Mouse (Mus musculus): Measurements from ENCODE around the gene Plvap.
A peak's percentile ranks its signal among the peaks of the same experiment; 100 is the strongest.

Gene Plvap

GRCm38 (mm10) chr8:71467201-71467600, 44.4 kb downstream of the Plvap start:
- DNase-seq (ENCODE audit: low read depth, low spot score): no peak

GRCm38 (mm10) chr8:71466198-71466597, 45.4 kb downstream of the Plvap start:
- DNase-seq (ENCODE audit: low read depth, low spot score): no peak

DNA sequence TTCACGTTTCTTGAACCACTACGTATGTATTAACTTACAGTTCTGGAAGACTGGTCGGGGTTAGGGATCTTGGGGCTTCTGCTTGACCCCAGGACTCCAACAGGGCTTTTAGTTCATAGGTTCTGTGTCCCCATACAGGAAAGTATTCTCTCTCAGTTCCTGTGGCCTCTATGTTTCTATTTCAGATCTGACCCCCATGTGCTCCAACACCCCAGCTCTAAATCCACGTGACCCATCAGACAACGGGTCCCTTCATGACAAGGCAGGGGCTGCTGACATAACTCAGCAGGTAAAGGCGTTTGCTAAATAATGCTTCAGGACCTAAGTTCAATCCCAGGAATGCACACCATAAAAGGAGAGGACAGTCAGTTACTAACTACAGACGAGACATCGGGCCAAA, 45.8 kb downstream of the Plvap start:
- DNase-seq (ENCODE audit: low read depth, low spot score): no peak

DNA sequence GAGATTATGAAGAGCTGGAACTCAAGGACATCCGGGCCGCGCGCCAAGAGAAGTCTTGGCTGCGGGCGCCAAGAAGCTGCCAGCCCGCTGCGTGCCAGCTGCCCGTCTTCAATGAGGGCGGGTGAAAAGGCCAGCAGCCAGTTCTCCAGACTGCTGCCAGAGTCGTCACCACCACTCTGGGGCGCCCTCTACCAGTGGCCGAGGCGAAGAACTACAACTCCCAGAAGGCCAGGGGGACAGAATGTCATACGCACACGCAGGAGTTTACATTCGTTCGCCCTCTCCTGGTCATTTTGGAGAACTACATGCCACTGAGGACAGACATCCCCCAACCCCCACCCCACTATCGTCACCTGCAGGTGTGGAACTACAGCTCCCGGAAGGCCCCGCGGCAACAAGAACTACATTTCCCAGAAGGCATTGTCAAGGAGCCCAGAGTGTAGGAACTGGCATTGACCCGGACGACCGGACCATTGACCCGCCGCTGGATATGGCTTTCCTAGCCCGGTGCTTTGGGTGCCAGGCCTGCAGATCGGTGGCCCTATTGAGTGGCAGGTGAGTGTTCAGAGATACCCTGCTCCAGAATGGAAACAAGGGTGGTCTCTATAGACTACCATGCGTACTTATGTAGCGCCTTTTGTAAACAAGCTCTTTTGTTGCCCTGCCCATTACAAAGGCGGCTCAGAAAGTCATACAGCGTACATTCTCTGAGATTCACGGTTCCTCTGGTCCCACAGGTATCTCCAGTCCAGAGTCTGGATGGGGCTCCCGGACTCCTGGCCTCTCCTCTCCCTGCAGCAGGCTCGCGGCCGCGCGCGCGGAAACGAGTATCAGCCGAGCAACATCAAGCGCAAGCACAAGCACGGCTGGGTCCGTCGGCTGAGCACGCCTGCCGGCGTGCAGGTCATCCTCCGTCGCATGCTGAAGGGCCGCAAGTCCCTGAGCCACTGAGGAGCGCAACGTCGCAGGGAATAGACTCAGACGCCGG, 46.7 kb downstream of the Plvap start, which contains the start of gene Mrpl34:
Gene Mrpl34, plus strand, starts transcription at position 447 of the 988 bp plus-strand sequence.
- peak; percentile 100 for DNase-seq (ENCODE audit: low read depth, low spot score)

- peak; percentile 99 for DNase-seq (ENCODE audit: low read depth, low spot score)
These were observed 48.1 kb downstream of the Plvap start, which contains the start of gene Abhd8 for GRCm38 (mm10) chr8:71463188-71464033. Gene Abhd8, minus strand, starts transcription at chr8:71463655.

DNA sequence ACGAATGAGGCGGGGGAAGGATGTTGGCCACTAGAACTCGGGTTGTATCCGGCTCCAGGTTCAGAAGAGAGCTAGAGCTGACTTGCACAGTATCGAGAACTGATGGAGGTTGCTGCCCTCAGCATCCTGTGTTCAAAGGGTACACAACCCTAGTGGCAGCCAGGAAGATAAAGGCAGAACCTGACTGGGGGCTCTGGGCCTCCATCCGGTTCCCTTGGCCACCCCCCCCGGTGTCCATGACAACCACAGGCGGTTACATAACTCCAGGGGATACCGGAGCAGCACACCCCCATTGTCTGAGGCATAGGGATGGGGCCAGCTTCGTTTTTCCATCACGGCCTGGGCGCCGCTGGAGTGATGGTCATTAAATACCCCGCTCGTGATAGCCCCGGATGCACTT, 48.8 kb downstream of the Plvap start:
- peak; percentile 86 for DNase-seq (ENCODE audit: low read depth, low spot score)

- DNase-seq (ENCODE audit: low read depth, low spot score): no peak
These were observed 49.4 kb downstream of the Plvap start for GRCm38 (mm10) chr8:71462191-71462590.

- DNase-seq (ENCODE audit: low read depth, low spot score): peak; percentile 40
These were observed 50.3 kb downstream of the Plvap start for GRCm38 (mm10) chr8:71461152-71461840.

DNA sequence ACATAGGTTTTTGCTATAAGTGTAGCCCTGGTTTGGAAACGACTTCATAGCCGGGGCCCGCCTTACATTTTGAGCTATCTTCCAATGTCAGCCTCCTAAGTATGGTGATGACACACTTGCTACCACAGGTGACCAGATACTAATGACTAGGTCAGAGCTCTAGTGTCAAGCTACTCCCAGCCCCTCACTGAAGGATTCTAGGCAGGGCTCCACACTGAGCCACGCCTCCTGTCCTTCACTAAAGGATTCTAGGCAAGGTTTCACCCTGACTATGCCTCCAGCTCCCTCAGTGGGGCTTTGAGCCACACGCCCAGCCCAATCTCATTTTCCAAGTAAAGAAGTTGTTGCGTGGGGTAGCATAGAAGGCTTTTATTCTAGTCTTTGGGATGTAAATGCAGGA, 50.8 kb downstream of the Plvap start:
- no peak for DNase-seq (ENCODE audit: low read depth, low spot score)

DNA sequence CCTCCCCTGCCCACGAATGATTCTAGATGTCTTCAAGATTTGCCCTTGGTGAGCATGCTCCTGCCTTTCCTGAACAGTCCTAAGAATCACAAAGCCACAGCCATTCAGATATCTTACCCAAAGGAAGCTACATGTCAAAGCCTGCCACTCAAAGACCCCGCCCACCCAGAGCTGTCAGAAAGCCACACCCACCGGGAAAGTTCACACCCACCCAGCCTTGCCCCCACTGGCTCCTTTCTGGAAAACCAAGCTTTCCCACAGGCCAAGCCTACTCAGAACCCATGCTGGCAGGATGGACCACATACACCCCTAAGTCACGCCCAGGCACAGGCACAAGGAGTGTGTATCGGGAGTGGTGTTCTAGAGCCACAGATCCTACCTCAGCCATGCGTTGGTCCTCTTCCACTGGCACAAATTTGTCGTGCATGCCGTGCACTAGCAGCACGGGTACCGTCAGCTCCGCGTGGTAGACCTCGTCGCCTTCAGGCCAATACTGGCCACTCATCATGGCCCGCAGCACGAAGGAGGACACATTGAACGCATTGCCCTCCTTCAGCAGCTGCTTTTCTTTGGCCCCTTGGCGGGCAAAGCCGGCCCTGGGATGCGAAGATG, 53.8 kb downstream of the Plvap start:
- DNase-seq (ENCODE audit: low read depth, low spot score): no peak

DNA sequence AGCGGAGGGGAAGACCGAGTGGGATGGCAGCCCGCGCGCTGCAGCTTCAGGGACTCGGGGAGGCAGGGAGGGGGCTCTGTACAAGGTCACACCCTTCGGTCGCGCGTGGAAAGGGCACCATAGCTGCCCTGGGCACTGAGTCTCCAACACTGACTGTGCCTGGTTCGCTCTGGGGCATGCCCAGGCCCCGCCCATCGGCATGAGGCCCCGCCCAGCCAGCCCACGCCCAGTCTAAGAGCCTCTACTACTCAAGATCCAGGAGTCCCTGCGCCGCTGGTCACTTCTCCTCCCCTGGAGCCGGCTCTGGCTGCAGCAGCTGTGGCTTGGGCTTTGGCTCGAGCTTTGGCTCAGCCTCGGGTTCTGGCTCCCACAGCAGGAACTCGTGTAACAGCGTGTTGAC, 54.6 kb downstream of the Plvap start:
- no peak for DNase-seq (ENCODE audit: low read depth, low spot score)

- DNase-seq (ENCODE audit: low read depth, low spot score): no peak
These were observed 56.9 kb downstream of the Plvap start for GRCm38 (mm10) chr8:71454668-71455067.

GRCm38 (mm10) chr8:71452669-71453068, 58.9 kb downstream of the Plvap start:
- no peak for DNase-seq (ENCODE audit: low read depth, low spot score)

GRCm38 (mm10) chr8:71451777-71452176, 59.8 kb downstream of the Plvap start:
- no peak for DNase-seq (ENCODE audit: low read depth, low spot score)

DNA sequence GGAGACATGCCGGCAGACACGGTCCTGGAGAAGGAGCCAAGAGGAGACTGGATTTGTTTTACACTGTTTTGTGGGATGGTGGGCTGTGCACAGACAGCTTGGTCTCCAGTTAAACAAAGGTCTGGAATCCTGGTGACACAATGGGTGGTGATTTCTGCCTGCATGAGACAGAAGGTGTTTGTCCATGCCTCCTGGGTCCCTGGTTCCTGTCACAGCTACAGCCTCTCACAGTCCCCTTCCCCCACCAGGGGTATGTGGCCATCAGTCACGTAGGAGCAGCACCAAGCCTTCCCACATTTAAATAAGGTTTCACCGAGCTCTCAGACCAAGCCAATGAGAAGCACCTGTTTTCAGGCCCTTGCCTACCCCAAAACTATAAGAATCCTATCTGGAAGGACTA, 60.2 kb downstream of the Plvap start:
- no peak for DNase-seq (ENCODE audit: low read depth, low spot score)
